Mouse (Mus musculus) erythroblast, adult 5-6 weeks (primary cell): ENCODE results near the gene Ccdc144b. TPM values are rescaled to one million over a fixed set of nuclear protein-coding genes. Genes with fewer than 3 reads are reported as not detected.
A peak's percentile ranks its signal among the peaks of the same experiment; 100 is the strongest.

Source experiments
- ATAC-seq: replicated peaks from 2 replicates; pipeline ENCODE4 v1.8.0; 2016; ENCODE audit warnings: moderate number of reproducible peaks, mild to moderate bottlenecking, moderate TSS enrichment, inconsistent platforms; ENCODE audit not compliant: poor library complexity, low FRiP score, severe bottlenecking
- total RNA-seq, 2 experiments: library from RNA; stranded (forward) in 1 of 2; stranded (reverse) in 1 of 2; fragments of 150-400 nt in 1 of 2; fragments of 200-764, 138-1000 nt in 1 of 2; gene quantifications; 2 replicates each; pipeline versions ENCODE4 v1.2.3 to v1.2.4; 2015 to 2017; ENCODE audit warnings: low replicate concordance in 2 of 2

Ccdc144b gene
- total RNA-seq, 2 experiments from 2014 or later = 0.26 TPM; not detected in 1

- ATAC-seq = no peak
These were observed 21.4 kb downstream of the Ccdc144b start for GRCm38 (mm10) chr3:36031740-36032510.

- no peak for ATAC-seq
These were observed 23.4 kb downstream of the Ccdc144b start for GRCm38 (mm10) chr3:36029993-36030392.

- no peak for ATAC-seq
These were observed 27.6 kb downstream of the Ccdc144b start for GRCm38 (mm10) chr3:36025732-36026131.

- no peak for ATAC-seq
These were observed 42.1 kb downstream of the Ccdc144b start for GRCm38 (mm10) chr3:36011239-36011638.

GRCm38 (mm10) chr3:36008411-36009154 is 44.8 kb downstream of the Ccdc144b start:
- no peak for ATAC-seq

- no peak for ATAC-seq
These were observed 49.1 kb downstream of the Ccdc144b start for GRCm38 (mm10) chr3:36004028-36004895.

GRCm38 (mm10) chr3:36000275-36001239 is 52.8 kb downstream of the Ccdc144b start, which contains the start of gene Mccc1:
Mccc1 (minus strand) TSS chr3:36000678.
- peak; percentile 99 for ATAC-seq

GRCm38 (mm10) chr3:35994552-35995531 is 58.5 kb downstream of the Ccdc144b start:
- ATAC-seq = no peak

- no peak for ATAC-seq
These were observed 62.6 kb downstream of the Ccdc144b start for GRCm38 (mm10) chr3:35990715-35991114.

- ATAC-seq = no peak
These were observed 65.3 kb downstream of the Ccdc144b start for GRCm38 (mm10) chr3:35988031-35988430.

- ATAC-seq = no peak
These were observed 67.1 kb downstream of the Ccdc144b start for GRCm38 (mm10) chr3:35986266-35986665.

GRCm38 (mm10) chr3:35973551-35973950 is 79.8 kb downstream of the Ccdc144b start:
- ATAC-seq = peak; percentile 79

- ATAC-seq = peak; percentile 76
These were observed 80.4 kb downstream of the Ccdc144b start for GRCm38 (mm10) chr3:35972985-35973384.

- ATAC-seq = no peak
These were observed 82.2 kb downstream of the Ccdc144b start for GRCm38 (mm10) chr3:35971149-35971548.

- ATAC-seq = no peak
These were observed 82.9 kb downstream of the Ccdc144b start for GRCm38 (mm10) chr3:35970441-35970840.

GRCm38 (mm10) chr3:35967366-35967921 is 85.9 kb downstream of the Ccdc144b start:
- ATAC-seq = no peak

GRCm38 (mm10) chr3:35966493-35966892 is 86.9 kb downstream of the Ccdc144b start:
- no peak for ATAC-seq
